Mouse (Mus musculus) testis, adult 2 months (tissue): ENCODE measurements around the gene Olig1.

Experiments
- CTCF ChIP-seq: fragments of 200-500 bp; IDR thresholded peaks from 2 replicates; pipeline ENCODE4 v1.5.1; 2012; ENCODE audit warnings: low read depth, mild to moderate bottlenecking, inconsistent platforms, low read length, moderate library complexity; ENCODE audit not compliant: control insufficient read depth, insufficient read depth, insufficient replicate concordance
- POLR2A ChIP-seq: fragments of 200-500 bp; IDR thresholded peaks from 2 replicates; pipeline ENCODE4 v1.6.1; 2012; ENCODE audit warnings: low read depth, mild to moderate bottlenecking, inconsistent platforms, low read length, moderate library complexity; ENCODE audit not compliant: control insufficient read depth

DNA sequence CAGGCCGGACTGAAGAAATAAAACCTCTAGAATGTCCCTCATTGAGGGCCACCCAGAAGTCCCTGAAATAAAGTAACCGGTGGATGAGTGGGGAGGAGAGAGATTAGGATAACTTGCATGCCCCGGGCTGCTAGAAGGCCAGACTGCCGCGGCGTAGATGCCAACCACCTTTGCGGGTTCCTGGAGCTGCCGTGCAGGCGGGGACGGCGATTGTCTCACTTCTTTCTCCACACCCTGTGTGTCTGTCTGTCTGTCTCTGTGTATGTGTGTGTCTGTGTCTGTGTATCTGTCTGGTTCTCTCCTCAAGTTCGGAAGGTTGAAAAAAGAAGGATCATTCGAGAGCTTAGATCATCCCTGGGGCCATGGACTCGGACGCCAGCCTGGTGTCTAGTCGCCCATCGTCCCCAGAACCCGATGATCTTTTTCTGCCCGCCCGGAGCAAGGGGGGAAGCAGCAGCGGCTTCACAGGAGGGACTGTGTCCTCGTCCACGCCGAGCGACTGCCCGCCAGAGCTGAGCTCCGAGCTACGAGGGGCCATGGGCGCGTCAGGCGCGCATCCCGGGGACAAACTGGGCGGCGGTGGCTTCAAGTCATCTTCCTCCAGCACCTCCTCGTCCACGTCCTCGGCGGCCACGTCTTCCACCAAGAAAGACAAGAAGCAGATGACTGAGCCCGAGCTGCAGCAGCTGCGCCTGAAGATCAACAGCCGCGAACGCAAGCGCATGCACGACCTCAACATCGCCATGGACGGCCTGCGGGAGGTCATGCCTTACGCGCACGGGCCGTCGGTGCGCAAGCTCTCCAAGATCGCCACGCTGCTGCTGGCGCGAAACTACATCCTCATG lies 43.3 kb upstream of the Olig1 start:
- no peak for TF ChIP-seq CTCF
- no peak for TF ChIP-seq POLR2A
